Comparison of ENCODE assay signal across 26 mouse cellular contexts in the genomic region with DNA sequence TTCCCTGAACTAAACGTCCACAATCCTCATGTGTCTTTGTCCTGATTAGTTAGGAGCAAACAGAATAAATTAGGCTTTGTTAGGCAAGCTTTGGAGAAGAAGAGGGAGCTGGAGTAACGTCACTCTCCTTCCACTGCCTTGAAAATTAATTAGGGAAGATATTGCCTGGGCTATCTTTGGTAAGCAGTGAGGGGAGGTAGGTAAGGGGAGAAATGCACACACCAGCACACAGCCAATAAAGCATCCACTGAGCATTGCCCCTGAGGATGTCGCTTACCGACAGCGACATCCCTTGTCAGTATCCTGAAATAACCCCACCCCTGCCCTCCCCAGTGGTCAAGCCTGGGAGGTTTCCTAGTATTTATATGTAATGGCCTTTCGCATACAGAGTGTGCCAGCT.
A peak's percentile ranks its signal among the peaks of the same experiment; 100 is the strongest.
DNase-seq lines count a peak whose midpoint lies in the region; ATAC-seq and TF ChIP-seq lines count a peak whose summit lies in the region.
"Had no signal": no experiment of that assay in that cellular context is flagged by ENCODE, and none has a peak within 500 bp of the region (broad histone marks: within the 10 kb centered on the region; RNA-seq: fewer than 3 reads in every experiment).

No protein-coding gene starts in this region.

- H3K4me1 ChIP-seq in hindbrain, embryonic 11.5 days (replicated peaks; ENCODE audit: control insufficient read depth, insufficient read depth, low read length): no peaks in the 10 kb centered on the region
- H3K4me1 ChIP-seq in hindbrain, embryonic 10.5 days (replicated peaks): no peaks in the 10 kb centered on the region
- H3K4me1 ChIP-seq in hindbrain, embryonic 13.5 days (replicated peaks): peaks cover 11% of the 10 kb centered on the region
- no peaks in the 10 kb centered on the region for H3K4me1 ChIP-seq in hindbrain, postnatal 0 days (ENCODE audit: insufficient read depth, low read length)
- peaks cover 4% of the 10 kb centered on the region; the same call in 1 of the 2 replicates for H3K4me1 ChIP-seq in midbrain, embryonic 16.5 days (ENCODE audit: control insufficient read depth, insufficient read depth, low read length)
- H3K4me1 ChIP-seq: embryonic facial prominence, embryonic 10.5 days; embryonic facial prominence, embryonic 15.5 days; neural tube, embryonic 12.5 days had no signal

- DNase-seq in hindbrain, embryonic 11.5 days (ENCODE audit: low spot score): no peak
- no peak for DNase-seq in hindbrain, embryonic 10.5 days (ENCODE audit: low spot score)
- DNase-seq in hindbrain, postnatal 0 days (ENCODE audit: low spot score): no peak
- DNase-seq in left cerebral cortex, adult 2 months (ENCODE audit: extremely low spot score in 1 of 2, low spot score in 2 of 2): no peak
- DNase-seq in urinary bladder, adult 2 months (ENCODE audit: low spot score): no peak
- DNase-seq: adrenal gland, postnatal 14 days; cerebellum, adult 11-12 months; gastrocnemius, postnatal 10 days; heart, postnatal 14 days; kidney, adult 8-10 months; kidney, postnatal 10 days; layer of hippocampus, adult 9-11 months; liver; lung, adult 2 months; lung, postnatal 10 days; right cerebral cortex, postnatal 14 days had no signal

- H3K9me3 ChIP-seq in hindbrain, embryonic 11.5 days (ENCODE audit: control insufficient read depth, low read length): no peaks in the 10 kb centered on the region
- no peaks in the 10 kb centered on the region for H3K9me3 ChIP-seq in hindbrain, embryonic 10.5 days
- no peaks in the 10 kb centered on the region for H3K9me3 ChIP-seq in hindbrain, embryonic 13.5 days
- H3K9me3 ChIP-seq in hindbrain, postnatal 0 days (ENCODE audit: low read length): no peaks in the 10 kb centered on the region
- no peaks in the 10 kb centered on the region for H3K9me3 ChIP-seq in midbrain, embryonic 16.5 days (replicated peaks; ENCODE audit: control insufficient read depth, low read length, poor library complexity, severe bottlenecking)
- H3K9me3 ChIP-seq: embryonic facial prominence, embryonic 10.5 days; embryonic facial prominence, embryonic 15.5 days; neural tube, embryonic 12.5 days had no signal

- H3K9ac ChIP-seq in hindbrain, embryonic 11.5 days (ENCODE audit: low read depth, low read length): no peak overlapping the region
- no peak overlapping the region for H3K9ac ChIP-seq in hindbrain, embryonic 13.5 days
- H3K9ac ChIP-seq in hindbrain, postnatal 0 days (replicated peaks; ENCODE audit: low read length): no peak overlapping the region
- no peak overlapping the region for H3K9ac ChIP-seq in midbrain, embryonic 16.5 days (ENCODE audit: low read depth, low read length)
- H3K9ac ChIP-seq: embryonic facial prominence, embryonic 15.5 days; liver, embryonic 14.5 days; neural tube, embryonic 12.5 days had no signal

- no peak overlapping the region for H3K4me3 ChIP-seq in hindbrain, embryonic 11.5 days (ENCODE audit: low read depth, low read length)
- no peak overlapping the region for H3K4me3 ChIP-seq in hindbrain, embryonic 10.5 days
- no peak overlapping the region for H3K4me3 ChIP-seq in hindbrain, embryonic 13.5 days
- H3K4me3 ChIP-seq in hindbrain, postnatal 0 days (ENCODE audit: low read length): no peak overlapping the region
- no peak overlapping the region for H3K4me3 ChIP-seq in midbrain, embryonic 16.5 days (ENCODE audit: low read depth, low read length)
- no peak overlapping the region for H3K4me3 ChIP-seq in left cerebral cortex, adult 2 months
- H3K4me3 ChIP-seq: embryonic facial prominence, embryonic 10.5 days; embryonic facial prominence, embryonic 15.5 days; myocyte; neural tube, embryonic 12.5 days had no signal

- no peak overlapping the region for H3K4me2 ChIP-seq in hindbrain, embryonic 11.5 days (replicated peaks; ENCODE audit: low read depth, low read length)
- no peak overlapping the region for H3K4me2 ChIP-seq in hindbrain, embryonic 13.5 days
- no peak overlapping the region for H3K4me2 ChIP-seq in hindbrain, postnatal 0 days (ENCODE audit: low read depth, low read length)
- no peak overlapping the region for H3K4me2 ChIP-seq in midbrain, embryonic 16.5 days (ENCODE audit: low read length)
- H3K4me2 ChIP-seq: embryonic facial prominence, embryonic 15.5 days; neural tube, embryonic 12.5 days had no signal

- intact Hi-C loops in left cerebral cortex, adult 2 months (cut with DNase I): no loop called here

- no peaks in the 10 kb centered on the region for H3K27me3 ChIP-seq in hindbrain, embryonic 11.5 days (ENCODE audit: control insufficient read depth, insufficient read depth, low read length)
- H3K27me3 ChIP-seq in hindbrain, embryonic 10.5 days (ENCODE audit: insufficient read depth, poor library complexity, severe bottlenecking): no peaks in the 10 kb centered on the region
- no peaks in the 10 kb centered on the region for H3K27me3 ChIP-seq in hindbrain, embryonic 13.5 days
- H3K27me3 ChIP-seq in hindbrain, postnatal 0 days (ENCODE audit: insufficient read depth, low read length): no peaks in the 10 kb centered on the region
- H3K27me3 ChIP-seq in midbrain, embryonic 16.5 days (ENCODE audit: control insufficient read depth, insufficient read depth, low read depth, low read length): no peaks in the 10 kb centered on the region
- H3K27me3 ChIP-seq: embryonic facial prominence, embryonic 15.5 days; neural tube, embryonic 12.5 days had no signal

- 46% methylated on average over 6 of the region's 6 CpGs for WGBS in hindbrain, embryonic 11.5 days
- WGBS in hindbrain, embryonic 10.5 days: 55% methylated on average over 6 of the region's 6 CpGs
- 52% methylated on average over 6 of the region's 6 CpGs for WGBS in hindbrain, embryonic 13.5 days
- WGBS in hindbrain, postnatal 0 days: 45% methylated on average over 6 of the region's 6 CpGs
- 34% methylated on average over 6 of the region's 6 CpGs for WGBS in midbrain, embryonic 16.5 days

- H3K36me3 ChIP-seq in hindbrain, embryonic 11.5 days (ENCODE audit: control insufficient read depth, insufficient read depth, low read length): no peaks in the 10 kb centered on the region
- no peaks in the 10 kb centered on the region for H3K36me3 ChIP-seq in hindbrain, embryonic 10.5 days
- H3K36me3 ChIP-seq in hindbrain, embryonic 13.5 days: no peaks in the 10 kb centered on the region
- H3K36me3 ChIP-seq in hindbrain, postnatal 0 days (ENCODE audit: insufficient read depth, low read length): no peaks in the 10 kb centered on the region
- H3K36me3 ChIP-seq in midbrain, embryonic 16.5 days (ENCODE audit: control insufficient read depth, insufficient read depth, low read length): no peaks in the 10 kb centered on the region
- H3K36me3 ChIP-seq: embryonic facial prominence, embryonic 10.5 days; embryonic facial prominence, embryonic 15.5 days; neural tube, embryonic 12.5 days had no signal

- TF ChIP-seq CTCF in hindbrain, postnatal 0 days (IDR thresholded peaks at IDR 0.05; ENCODE audit: low read depth): no peak
- TF ChIP-seq CTCF in left cerebral cortex, adult 2 months (IDR thresholded peaks at IDR 0.05): no peak

- 0 out of 2 replicates have a peak, but pooled peaks have one; percentile 22 for ATAC-seq in hindbrain, embryonic 11.5 days (ENCODE audit: low FRiP score)
- peak; percentile 53; the same call in 1 of the 2 replicates for ATAC-seq in hindbrain, embryonic 13.5 days (ENCODE audit: low FRiP score)
- 0 out of 2 replicates have a peak, but pooled peaks have one; percentile 24 for ATAC-seq in hindbrain, postnatal 0 days
- peak; percentile 42; the same call in 1 of the 2 replicates for ATAC-seq in midbrain, embryonic 16.5 days
- ATAC-seq: CD4-positive, CD25-positive, alpha-beta regulatory T cell, adult 4 months; intestine, embryonic 16.5 days had no signal

- H3K27ac ChIP-seq in hindbrain, embryonic 11.5 days (ENCODE audit: low read depth, low read length): no peak overlapping the region
- no peak overlapping the region for H3K27ac ChIP-seq in hindbrain, embryonic 10.5 days
- 0 out of 2 replicates have a peak overlapping the region, but pooled peaks have one; percentile 30 for H3K27ac ChIP-seq in hindbrain, embryonic 13.5 days
- H3K27ac ChIP-seq in hindbrain, postnatal 0 days: no peak overlapping the region
- H3K27ac ChIP-seq in midbrain, embryonic 16.5 days (ENCODE audit: low read length): no peak overlapping the region
- no peak overlapping the region for H3K27ac ChIP-seq in left cerebral cortex, adult 2 months
- H3K27ac ChIP-seq: embryonic facial prominence, embryonic 10.5 days; embryonic facial prominence, embryonic 15.5 days; liver, embryonic 14.5 days; macrophage; neural tube, embryonic 12.5 days had no signal
